ENCODE assay signal across 10 mouse cellular contexts in genomic region chr3:101408953-101409750, GRCm38 (mm10). TPM values are rescaled to one million over a fixed set of nuclear protein-coding genes. Genes with fewer than 3 reads are reported as not detected.
DNase-seq lines count a peak whose midpoint lies in the region; ATAC-seq and TF ChIP-seq lines count a peak whose summit lies in the region.
"Had no signal": no experiment of that assay in that cellular context is flagged by ENCODE, and none has a peak within 500 bp of the region (broad histone marks: within the 10 kb centered on the region; RNA-seq: fewer than 3 reads in every experiment).

No protein-coding gene starts in this region.

- H3K9me3 ChIP-seq in heart, embryonic 11.5 days (replicated peaks; ENCODE audit: control insufficient read depth, low read length) = no peaks in the 10 kb centered on the region
- H3K9me3 ChIP-seq in hindbrain, postnatal 0 days (ENCODE audit: low read length) = no peaks in the 10 kb centered on the region

- TF ChIP-seq CTCF in hindbrain, postnatal 0 days (IDR thresholded peaks at IDR 0.05; ENCODE audit: low read depth) = no peak

- 42% methylated on average over 20 of the region's 20 CpGs for WGBS in heart, embryonic 11.5 days (ENCODE audit: insufficient replicate concordance)
- WGBS in hindbrain, postnatal 0 days = 41% methylated on average over 20 of the region's 20 CpGs

- H3K36me3 ChIP-seq in heart, embryonic 11.5 days (ENCODE audit: control insufficient read depth, insufficient read depth, low read length) = no peaks in the 10 kb centered on the region
- H3K36me3 ChIP-seq in hindbrain, postnatal 0 days (ENCODE audit: insufficient read depth, low read length) = no peaks in the 10 kb centered on the region

- H3K4me1 ChIP-seq in heart, embryonic 11.5 days (ENCODE audit: control insufficient read depth, insufficient read depth, low read length) = peaks cover 78% of the 10 kb centered on the region
- H3K4me1 ChIP-seq in hindbrain, postnatal 0 days (ENCODE audit: insufficient read depth, low read length) = peaks cover 33% of the 10 kb centered on the region

- H3K27ac ChIP-seq in heart, embryonic 11.5 days (ENCODE audit: low read depth, low read length) = peak overlapping the region; percentile 47; the same call in 1 of the 2 replicates
- H3K27ac ChIP-seq in hindbrain, postnatal 0 days = peak overlapping the region; percentile 32; the same call in 1 of the 2 replicates

- no peak; the same call in 1 of the 2 replicates for ATAC-seq in heart, embryonic 11.5 days (replicated peaks; ENCODE audit: insufficient number of reproducible peaks, low FRiP score, low TSS enrichment)
- ATAC-seq in hindbrain, postnatal 0 days = no peak
- no peak for ATAC-seq in monocyte, adult 5-6 weeks (replicated peaks; ENCODE audit: insufficient number of reproducible peaks, low FRiP score, low TSS enrichment, poor library complexity, severe bottlenecking)

- no peak overlapping the region for H3K4me2 ChIP-seq in heart, embryonic 11.5 days
- H3K4me2 ChIP-seq in hindbrain, postnatal 0 days (ENCODE audit: low read depth, low read length) = no peak overlapping the region

- no peaks in the 10 kb centered on the region for H3K27me3 ChIP-seq in heart, embryonic 11.5 days (ENCODE audit: control insufficient read depth, insufficient read depth, low read length)
- H3K27me3 ChIP-seq in hindbrain, postnatal 0 days (ENCODE audit: insufficient read depth, low read length) = no peaks in the 10 kb centered on the region

- no peak for DNase-seq in heart, postnatal 14 days
- peak; percentile 42 to 43 for DNase-seq in urinary bladder, adult 18-20 months (ENCODE audit: low spot score in 2 of 2)
- DNase-seq in urinary bladder, postnatal 10 days (ENCODE audit: low spot score) = no peak
- DNase-seq in hindbrain, postnatal 0 days (ENCODE audit: low spot score) = no peak
- no peak for DNase-seq in thymus, postnatal 4 days
- DNase-seq in right cerebral cortex, postnatal 25 days = no peak
- DNase-seq: cerebellum, adult 9-10 months; heart, postnatal 10 days had no signal

- peak overlapping the region; percentile 4; the same call in 1 of the 2 replicates for H3K9ac ChIP-seq in heart, embryonic 11.5 days (ENCODE audit: low read depth, low read length)
- no peak overlapping the region for H3K9ac ChIP-seq in hindbrain, postnatal 0 days (replicated peaks; ENCODE audit: low read length)

- intact Hi-C loops in heart, postnatal 14 days (cut with DNase I) = no loop called here

- no peak overlapping the region for H3K4me3 ChIP-seq in heart, embryonic 11.5 days (ENCODE audit: low read depth, low read length)
- H3K4me3 ChIP-seq in hindbrain, postnatal 0 days (ENCODE audit: low read length) = no peak overlapping the region

RNA-seq across cellular contexts. Expression of gene Igsf3, which starts 32.3 kb away (rescaled TPM):
- 28.1 and 31.3 TPM in 2 replicates for polyA plus RNA-seq in heart, embryonic 11.5 days (2014; fragmentation: Nextera tagmentation; extraction: Ambion mirVana)
- total RNA-seq in heart, postnatal 14 days (2021) = 10 to 100 TPM; 14.9 to 16.8 TPM
- total RNA-seq in hindbrain, postnatal 0 days (2014; rRNA removed) = 76.3 and 84.0 TPM in 2 replicates
- polyA plus RNA-seq in hindbrain, postnatal 0 days (2015; fragmentation: Nextera tagmentation; extraction: Ambion mirVana) = 62.1 and 65.7 TPM in 2 replicates
- 0.21 to 0.29 TPM (median 0.29 TPM) in 3 replicates for total RNA-seq in monocyte, adult 5-6 weeks (2017)

Comparison
In these comparisons a context has a peak if more than half of its experiments do, and no peak if none do; other contexts are left out.
1. DNase-seq: peak in urinary bladder, adult 18-20 months (2 of 2); none in heart, postnatal 14 days (0 of 2), urinary bladder, postnatal 10 days (single experiment), hindbrain, postnatal 0 days (single experiment), thymus, postnatal 4 days (single experiment) and right cerebral cortex, postnatal 25 days (single experiment).
2. RNA of gene Igsf3, which starts 32.3 kb away (total RNA-seq): 76.3 to 84.0 TPM in hindbrain, postnatal 0 days and 14.9 to 16.8 TPM in heart, postnatal 14 days; 0.21 to 0.29 TPM in monocyte, adult 5-6 weeks; every median in the first group is over 10 times any median in the second.